Comparison of ENCODE assay signal across 22 mouse cellular contexts in genomic region chr3:8307296-8307695, GRCm38 (mm10).
DNase-seq lines count a peak whose midpoint lies in the region; TF ChIP-seq lines count a peak whose summit lies in the region.
"Had no signal": no experiment of that assay in that cellular context is flagged by ENCODE, and none has a peak within 500 bp of the region (broad histone marks: within the 10 kb centered on the region; RNA-seq: fewer than 3 reads in every experiment).

No protein-coding gene starts in this region.

- no peaks in the 10 kb centered on the region for H3K27me3 ChIP-seq in myocyte (ENCODE audit: control insufficient read depth, insufficient read depth, insufficient read length)
- H3K27me3 ChIP-seq: embryonic facial prominence, embryonic 13.5 days; hindbrain, embryonic 12.5 days; hindbrain, embryonic 15.5 days had no signal

- no peaks in the 10 kb centered on the region for H3K79me2 ChIP-seq in myocyte (ENCODE audit: control insufficient read depth, insufficient read depth)

- H3ac ChIP-seq in myocyte (ENCODE audit: control insufficient read depth, insufficient read length): no peak overlapping the region

- no peaks in the 10 kb centered on the region for H3K36me3 ChIP-seq in myocyte (ENCODE audit: control insufficient read depth, insufficient read depth)
- H3K36me3 ChIP-seq: embryonic facial prominence, embryonic 13.5 days; hindbrain, embryonic 12.5 days; hindbrain, embryonic 15.5 days had no signal

- DNase-seq in 3T3-L1 (ENCODE audit: low read depth, low spot score): peak; percentile 77
- peak; percentile 52 for DNase-seq in Muller cell, postnatal 12 days (ENCODE audit: inconsistent ontology term)
- DNase-seq in fat pad, adult 2 months (ENCODE audit: extremely low read depth, low read depth, low spot score): peak; percentile 10
- DNase-seq in frontal cortex, postnatal 14 days (ENCODE audit: low spot score in 2 of 2): no peak
- no peak for DNase-seq in right cerebral cortex, postnatal 10 days (ENCODE audit: low spot score in 2 of 2)
- DNase-seq in spleen, postnatal 36 days (ENCODE audit: low spot score in 2 of 2): no peak
- DNase-seq: adrenal gland, adult 2 months; adrenal gland, postnatal 25 days; cerebellum, adult 11 months; cerebellum, adult 2 months; cerebellum, adult 9-11 months; cerebellum, postnatal 25 days; forebrain, postnatal 0 days; gastrocnemius, postnatal 36 days; heart, adult 11 months; kidney, adult 11 months had no signal

- H3K4me3 ChIP-seq in myocyte: no peak overlapping the region
- H3K4me3 ChIP-seq: embryonic facial prominence, embryonic 13.5 days; erythroblast, embryonic 14.5 days; hindbrain, embryonic 12.5 days; hindbrain, embryonic 15.5 days had no signal

- TF ChIP-seq POLR2A in myocyte (IDR thresholded peaks at IDR 0.05; ENCODE audit: insufficient read length, low read depth): no peak

- H3K4me2 ChIP-seq in myocyte (ENCODE audit: low read depth): peak overlapping the region; percentile 41
- H3K4me2 ChIP-seq: embryonic facial prominence, embryonic 13.5 days; heart, embryonic 11.5 days; hindbrain, embryonic 12.5 days; hindbrain, embryonic 15.5 days had no signal

TF ChIP-seq in myocyte, 11 proteins besides CTCF, POLR2A, EP300 and RAD21:
- no peak for TF ChIP-seq E2F4 (IDR thresholded peaks at IDR 0.05; ENCODE audit: insufficient read depth)
- TF ChIP-seq MAX (IDR thresholded peaks at IDR 0.05; ENCODE audit: low read depth): no peak
- TF ChIP-seq SRF (IDR thresholded peaks at IDR 0.05; ENCODE audit: control insufficient read depth, insufficient read length, low read depth): no peak
- TF ChIP-seq CEBPB (IDR thresholded peaks at IDR 0.05; ENCODE audit: insufficient read depth, poor library complexity, severe bottlenecking): no peak
- TF ChIP-seq USF1 (IDR thresholded peaks at IDR 0.05; ENCODE audit: low read depth): no peak
- TF ChIP-seq TCF12 (IDR thresholded peaks at IDR 0.05; ENCODE audit: insufficient read depth, poor library complexity, severe bottlenecking): no peak
- TF ChIP-seq TCF3 (IDR thresholded peaks at IDR 0.05; ENCODE audit: insufficient read length, low read depth): no peak
- TF ChIP-seq POLR2AphosphoS2 (IDR thresholded peaks at IDR 0.05; ENCODE audit: insufficient read length, low read depth): no peak
- no peak for TF ChIP-seq MYOG (IDR thresholded peaks at IDR 0.05; ENCODE audit: control insufficient read depth in 1 of 3, insufficient read depth in 1 of 3, insufficient read length in 2 of 3, low read depth in 2 of 3)
- no peak for TF ChIP-seq MYOD1 (IDR thresholded peaks at IDR 0.05; ENCODE audit: control insufficient read depth in 1 of 3, insufficient read length in 2 of 3, low read depth in 2 of 3)
- no peak for TF ChIP-seq REST (IDR thresholded peaks at IDR 0.05; ENCODE audit: insufficient read depth, insufficient read length)
TF ChIP-seq in myocyte: peak in this region for 0.

Comparison
In these comparisons a context has a peak if more than half of its experiments do, and no peak if none do; other contexts are left out.
1. DNase-seq: peak in 3T3-L1 (single experiment), Muller cell, postnatal 12 days (single experiment) and fat pad, adult 2 months (single experiment); none in frontal cortex, postnatal 14 days (0 of 2), right cerebral cortex, postnatal 10 days (0 of 2) and spleen, postnatal 36 days (0 of 2).